Mouse (Mus musculus): ENCODE results near the gene Nkiras1. TPM values are rescaled to one million over a fixed set of nuclear protein-coding genes. Genes with fewer than 3 reads are reported as not detected.

Nkiras1 gene
- polyA plus RNA-seq, 1 experiment from 2014 or later, result 18.1 TPM

DNA sequence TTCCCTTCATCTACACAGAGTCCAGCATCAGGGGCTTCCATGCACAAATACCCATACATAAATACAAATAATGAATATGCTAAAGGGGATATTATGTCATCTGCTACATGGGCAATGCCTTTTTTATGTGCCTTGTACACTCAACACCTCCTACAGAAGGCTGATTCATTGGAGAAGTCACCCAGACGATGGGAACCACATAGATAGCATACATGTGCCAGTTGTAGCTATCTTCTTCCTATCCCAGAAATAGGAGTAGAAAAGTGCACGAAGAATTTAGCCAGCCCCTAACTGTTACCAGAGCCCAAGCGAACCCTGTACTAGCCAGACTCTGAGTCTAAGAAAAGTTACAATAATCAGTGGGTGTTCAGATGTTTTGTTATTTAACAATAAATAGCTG lies 21.2 kb downstream of the Nkiras1 start:
- H3K27me3 ChIP-seq (ENCODE audit: insufficient read depth, low read length), result no peaks in the 10 kb centered on the region
- H3K9ac ChIP-seq (ENCODE audit: low read depth, low read length), result no peak overlapping the region
- H3K4me1 ChIP-seq (replicated peaks; ENCODE audit: insufficient read depth, low read length), result no peaks in the 10 kb centered on the region
- H3K36me3 ChIP-seq (ENCODE audit: insufficient read depth, low read length), result no peaks in the 10 kb centered on the region
- H3K27ac ChIP-seq, result no peak overlapping the region
- TF ChIP-seq CTCF (IDR thresholded peaks at IDR 0.05; ENCODE audit: low read depth), result no peak
- WGBS, result 87% methylated on average over 3 of the region's 3 CpGs
- DNase-seq (ENCODE audit: low spot score) (no peak), ATAC-seq (replicated peaks; ENCODE audit: low FRiP score, low read depth) (no peak)
- no peaks in the 10 kb centered on the region for H3K9me3 ChIP-seq (replicated peaks; ENCODE audit: low read length)
- H3K4me2 ChIP-seq (ENCODE audit: low read length), result no peak overlapping the region
- no peak overlapping the region for H3K4me3 ChIP-seq (replicated peaks; ENCODE audit: low read depth, low read length)

DNA sequence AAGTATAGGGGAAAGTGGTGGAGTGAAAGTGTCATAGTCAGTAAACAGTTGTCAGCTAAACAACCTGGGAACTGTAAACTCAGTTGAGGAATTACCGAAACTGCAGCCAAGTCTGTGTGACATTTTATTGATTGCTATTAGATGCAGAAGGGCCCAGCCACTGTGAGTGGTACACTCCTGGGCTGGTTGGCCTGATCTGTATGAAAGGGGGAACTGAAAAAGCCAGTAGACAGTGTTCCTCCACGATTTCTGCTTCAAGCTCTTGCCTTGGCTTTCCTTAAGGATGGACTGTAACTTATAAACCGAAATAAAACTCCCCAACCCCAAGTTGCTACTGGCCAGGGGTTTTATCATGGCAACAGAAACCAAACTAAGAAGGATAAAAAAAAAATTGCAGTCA lies 21.6 kb downstream of the Nkiras1 start:
- H3K4me2 ChIP-seq (ENCODE audit: low read length), result no peak overlapping the region
- DNase-seq (ENCODE audit: low spot score), result no peak
- WGBS, result 82% methylated on average over 3 of the region's 3 CpGs

DNA sequence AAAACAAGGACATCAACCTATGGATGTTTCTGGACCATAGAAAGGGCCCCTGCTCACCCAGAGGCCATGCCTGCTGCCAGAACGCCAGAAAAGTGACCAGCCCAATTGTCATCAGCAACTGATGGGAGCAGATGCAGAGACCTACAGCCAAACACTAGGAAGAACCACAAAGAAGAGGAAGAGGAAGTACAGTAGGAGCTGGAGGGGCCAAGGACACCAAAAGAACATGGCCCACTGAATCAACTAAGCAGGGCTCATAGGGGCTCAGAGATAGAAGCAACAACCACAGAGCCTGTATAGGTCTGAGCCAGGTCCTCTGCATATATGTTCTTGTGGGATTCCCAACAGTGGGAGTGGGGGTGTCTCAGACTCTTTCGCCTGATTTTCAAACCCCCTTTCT lies 26.5 kb downstream of the Nkiras1 start:
- Histone ChIP-seq H3K4me1 (replicated peaks; ENCODE audit: insufficient read depth, low read length) (no peaks in the 10 kb centered on the region), H3K36me3 (ENCODE audit: insufficient read depth, low read length) (no peaks in the 10 kb centered on the region), H3K4me2 (ENCODE audit: low read length) (no peak overlapping the region), H3K9ac (ENCODE audit: low read depth, low read length) (no peak overlapping the region), H3K9me3 (replicated peaks; ENCODE audit: low read length) (no peaks in the 10 kb centered on the region), H3K27ac (no peak overlapping the region), H3K27me3 (ENCODE audit: insufficient read depth, low read length) (no peaks in the 10 kb centered on the region), H3K4me3 (replicated peaks; ENCODE audit: low read depth, low read length) (no peak overlapping the region)
- ATAC-seq (replicated peaks; ENCODE audit: low FRiP score, low read depth), result no peak
- 82% methylated on average over 2 of the region's 2 CpGs for WGBS
- no peak for DNase-seq (ENCODE audit: low spot score)
- TF ChIP-seq CTCF (IDR thresholded peaks at IDR 0.05; ENCODE audit: low read depth), result no peak

More for the DNA sequence above, 21.6 kb downstream of the Nkiras1 start:
- Histone ChIP-seq H3K9me3 (replicated peaks; ENCODE audit: low read length) (no peaks in the 10 kb centered on the region), H3K27me3 (ENCODE audit: insufficient read depth, low read length) (no peaks in the 10 kb centered on the region), H3K4me3 (replicated peaks; ENCODE audit: low read depth, low read length) (no peak overlapping the region), H3K4me1 (replicated peaks; ENCODE audit: insufficient read depth, low read length) (no peaks in the 10 kb centered on the region), H3K9ac (ENCODE audit: low read depth, low read length) (no peak overlapping the region), H3K36me3 (ENCODE audit: insufficient read depth, low read length) (no peaks in the 10 kb centered on the region), H3K27ac (no peak overlapping the region)
- TF ChIP-seq CTCF (IDR thresholded peaks at IDR 0.05; ENCODE audit: low read depth), result no peak
- no peak for ATAC-seq (replicated peaks; ENCODE audit: low FRiP score, low read depth)

- no peak for TF ChIP-seq CTCF (IDR thresholded peaks at IDR 0.05; ENCODE audit: low read depth)
- Histone ChIP-seq H3K9ac (ENCODE audit: low read depth, low read length) (no peak overlapping the region), H3K4me1 (replicated peaks; ENCODE audit: insufficient read depth, low read length) (no peaks in the 10 kb centered on the region), H3K4me3 (replicated peaks; ENCODE audit: low read depth, low read length) (no peak overlapping the region), H3K9me3 (replicated peaks; ENCODE audit: low read length) (no peaks in the 10 kb centered on the region), H3K4me2 (ENCODE audit: low read length) (no peak overlapping the region), H3K27me3 (ENCODE audit: insufficient read depth, low read length) (no peaks in the 10 kb centered on the region), H3K36me3 (ENCODE audit: insufficient read depth, low read length) (no peaks in the 10 kb centered on the region), H3K27ac (no peak overlapping the region)
- ATAC-seq (replicated peaks; ENCODE audit: low FRiP score, low read depth) (no peak), DNase-seq (ENCODE audit: low spot score) (no peak)
- WGBS, result 91% methylated on average over 2 of the region's 2 CpGs
These were observed 27.9 kb downstream of the Nkiras1 start for GRCm38 (mm10) chr14:18298874-18299273.

- peak; percentile 47; the same call in 1 of the 2 replicates for TF ChIP-seq CTCF (IDR thresholded peaks at IDR 0.05; ENCODE audit: low read depth)
- no peak for DNase-seq (ENCODE audit: low spot score)
- no peak for ATAC-seq (replicated peaks; ENCODE audit: low FRiP score, low read depth)
- Histone ChIP-seq H3K4me2 (ENCODE audit: low read length) (no peak overlapping the region), H3K27me3 (ENCODE audit: insufficient read depth, low read length) (no peaks in the 10 kb centered on the region), H3K4me1 (replicated peaks; ENCODE audit: insufficient read depth, low read length) (no peaks in the 10 kb centered on the region), H3K4me3 (replicated peaks; ENCODE audit: low read depth, low read length) (no peak overlapping the region), H3K27ac (no peak overlapping the region), H3K9ac (ENCODE audit: low read depth, low read length) (no peak overlapping the region), H3K9me3 (replicated peaks; ENCODE audit: low read length) (no peaks in the 10 kb centered on the region), H3K36me3 (ENCODE audit: insufficient read depth, low read length) (no peaks in the 10 kb centered on the region)
- WGBS, result 94% methylated on average over 2 of the region's 2 CpGs
These were observed 29.7 kb downstream of the Nkiras1 start for GRCm38 (mm10) chr14:18300676-18301075.

- TF ChIP-seq CTCF (IDR thresholded peaks at IDR 0.05; ENCODE audit: low read depth), result no peak
- no peaks in the 10 kb centered on the region for H3K36me3 ChIP-seq (ENCODE audit: insufficient read depth, low read length)
- no peak overlapping the region for H3K27ac ChIP-seq
- H3K4me3 ChIP-seq (replicated peaks; ENCODE audit: low read depth, low read length), result no peak overlapping the region
- no peaks in the 10 kb centered on the region for H3K9me3 ChIP-seq (replicated peaks; ENCODE audit: low read length)
- 71% methylated on average over 3 of the region's 3 CpGs for WGBS
- H3K9ac ChIP-seq (ENCODE audit: low read depth, low read length), result no peak overlapping the region
- ATAC-seq (replicated peaks; ENCODE audit: low FRiP score, low read depth), result no peak
- no peaks in the 10 kb centered on the region for H3K4me1 ChIP-seq (replicated peaks; ENCODE audit: insufficient read depth, low read length)
- no peaks in the 10 kb centered on the region for H3K27me3 ChIP-seq (ENCODE audit: insufficient read depth, low read length)
- H3K4me2 ChIP-seq (ENCODE audit: low read length), result no peak overlapping the region
- DNase-seq (ENCODE audit: low spot score), result no peak
These were observed 30.7 kb downstream of the Nkiras1 start for GRCm38 (mm10) chr14:18301591-18301990.

- 76% methylated on average over 3 of the region's 3 CpGs for WGBS
- no peaks in the 10 kb centered on the region for H3K27me3 ChIP-seq (ENCODE audit: insufficient read depth, low read length)
These were observed 31.8 kb downstream of the Nkiras1 start for GRCm38 (mm10) chr14:18302750-18303149.

More at GRCm38 (mm10) chr14:18302750-18303149, 31.8 kb downstream of the Nkiras1 start:
- H3K27ac ChIP-seq, result no peak overlapping the region
- no peak overlapping the region for H3K4me3 ChIP-seq (replicated peaks; ENCODE audit: low read depth, low read length)
- TF ChIP-seq CTCF (IDR thresholded peaks at IDR 0.05; ENCODE audit: low read depth), result no peak
- no peaks in the 10 kb centered on the region for H3K36me3 ChIP-seq (ENCODE audit: insufficient read depth, low read length)
- H3K4me1 ChIP-seq (replicated peaks; ENCODE audit: insufficient read depth, low read length), result no peaks in the 10 kb centered on the region
- no peaks in the 10 kb centered on the region for H3K9me3 ChIP-seq (replicated peaks; ENCODE audit: low read length)
- H3K4me2 ChIP-seq (ENCODE audit: low read length), result no peak overlapping the region
- no peak for ATAC-seq (replicated peaks; ENCODE audit: low FRiP score, low read depth)
- no peak for DNase-seq (ENCODE audit: low spot score)
- H3K9ac ChIP-seq (ENCODE audit: low read depth, low read length), result no peak overlapping the region
